Mouse (Mus musculus) liver, embryonic 15.5 days (tissue): ENCODE data around the gene Rpl31. TPM values are rescaled to one million over a fixed set of nuclear protein-coding genes. Genes with fewer than 3 reads are reported as not detected.

Source experiments
- ATAC-seq: fragments of 200-750 bp; cut with Nextera tagmentation; 2 replicates; pipeline ENCODE4 v1.8.0; 2017; ENCODE audit warnings: moderate number of reproducible peaks, mild to moderate bottlenecking, moderate library complexity; ENCODE audit not compliant: insufficient read depth
- H3K27ac ChIP-seq: fragments of 300-500 bp; sonication (generic); replicated peaks from 2 replicates; pipeline ENCODE4 v1.5.1; 2015; ENCODE audit warnings: mild to moderate bottlenecking, inconsistent platforms
- H3K27me3 ChIP-seq: fragments of 300-500 bp; sonication (generic); 2 replicates; pipeline ENCODE4 v1.6.1; 2015; ENCODE audit warnings: mild to moderate bottlenecking, inconsistent platforms
- H3K36me3 ChIP-seq: fragments of 300-500 bp; sonication (generic); replicated peaks from 2 replicates; pipeline ENCODE4 v1.6.1; 2015; ENCODE audit warnings: moderate library complexity, mild to moderate bottlenecking, inconsistent platforms
- H3K4me1 ChIP-seq: fragments of 300-500 bp; sonication (generic); replicated peaks from 2 replicates; pipeline ENCODE4 v1.6.1; 2015; ENCODE audit warnings: inconsistent platforms
- H3K4me2 ChIP-seq: fragments of 300-500 bp; sonication (generic); 2 replicates; pipeline ENCODE4 v1.6.1; 2015; ENCODE audit warnings: moderate library complexity, mild to moderate bottlenecking, inconsistent platforms
- H3K4me3 ChIP-seq: fragments of 300-500 bp; sonication (generic); replicated peaks from 2 replicates; pipeline ENCODE4 v1.5.1; 2015; ENCODE audit warnings: mild to moderate bottlenecking, inconsistent platforms
- H3K9ac ChIP-seq: fragments of 300-500 bp; sonication (generic); 2 replicates; pipeline ENCODE4 v1.6.1; 2015; ENCODE audit warnings: moderate library complexity, mild to moderate bottlenecking, inconsistent platforms
- H3K9me3 ChIP-seq: fragments of 300-500 bp; sonication (generic); replicated peaks from 2 replicates; pipeline ENCODE4 v1.6.1; 2016; ENCODE audit warnings: inconsistent platforms
- WGBS: fragments of 180-500 bp; shearing (Covaris S2); methylation state at CpG from one replicate; pipeline ENCODE4 v1.1.7; 2015; ENCODE audit warnings: mixed read lengths; ENCODE audit not compliant: insufficient replicate concordance; 5-methylcytosine and 5-hydroxymethylcytosine counted together
- polyA plus RNA-seq: library from polyadenylated mRNA; unstranded; fragments of >200 nt; fragmentation: Nextera tagmentation; extraction: Ambion mirVana; gene quantifications from 2 replicates; pipeline ENCODE4 v1.2.1, GENCODE M21; 2015

Gene Rpl31
- polyA plus RNA-seq, 1 experiment from 2014 or later: 288 TPM

DNA sequence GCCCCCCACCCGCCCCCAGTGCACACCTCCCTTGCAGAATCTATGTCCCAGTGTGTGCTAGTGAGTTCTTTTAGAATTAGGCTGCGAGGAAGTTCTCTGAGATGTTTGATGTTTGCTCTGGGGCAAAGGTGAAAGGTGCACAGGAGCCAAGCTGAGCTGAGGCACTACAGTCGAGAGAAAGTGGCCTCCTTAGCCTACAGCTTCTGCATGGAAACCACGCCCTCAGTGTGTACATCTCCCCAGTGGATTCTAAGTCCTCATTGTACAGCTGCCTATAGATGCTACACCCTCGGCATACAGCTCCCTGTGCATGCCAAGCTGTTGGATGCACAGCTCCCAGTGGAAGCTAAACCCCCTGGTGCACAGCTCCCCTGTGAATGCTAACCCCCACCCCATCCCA lies 28.2 kb upstream of the Rpl31 start:
- no peak for ATAC-seq
- Histone ChIP-seq H3K27ac (no peak overlapping the region), H3K9me3 (no peaks in the 10 kb centered on the region), H3K36me3 (no peaks in the 10 kb centered on the region), H3K9ac (no peak overlapping the region), H3K4me2 (no peak overlapping the region), H3K4me1 (no peaks in the 10 kb centered on the region), H3K27me3 (peaks cover 24% of the 10 kb centered on the region), H3K4me3 (no peak overlapping the region)
- 42% methylated on average over 5 of the region's 5 CpGs for WGBS

DNA sequence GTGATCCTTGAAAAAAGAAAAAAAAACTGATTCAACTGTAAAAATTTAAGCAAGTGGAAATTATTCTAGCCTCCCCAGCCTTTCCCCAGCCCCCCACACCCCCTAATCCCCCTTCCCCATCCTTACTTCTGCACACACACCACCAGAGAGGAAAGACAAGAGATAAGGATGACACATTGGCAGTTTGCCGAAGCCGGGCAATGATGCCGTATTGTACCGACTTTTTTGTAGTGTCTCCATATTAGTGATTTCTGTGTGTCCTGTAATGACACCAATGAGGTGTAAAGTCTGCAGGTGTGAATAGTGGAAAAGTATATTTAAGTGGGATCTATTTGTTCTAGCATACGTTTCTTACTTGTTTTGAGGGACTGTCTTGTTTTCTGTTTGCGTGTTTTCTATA lies 27.5 kb upstream of the Rpl31 start:
- H3K9me3 ChIP-seq: no peaks in the 10 kb centered on the region
- H3K4me2 ChIP-seq: no peak overlapping the region
- WGBS: 55% methylated on average over 6 of the region's 6 CpGs
- no peaks in the 10 kb centered on the region for H3K4me1 ChIP-seq
- peaks cover 29% of the 10 kb centered on the region for H3K27me3 ChIP-seq
- H3K36me3 ChIP-seq: no peaks in the 10 kb centered on the region
- no peak for ATAC-seq
- no peak overlapping the region for H3K9ac ChIP-seq
- H3K27ac ChIP-seq: no peak overlapping the region
- H3K4me3 ChIP-seq: no peak overlapping the region

DNA sequence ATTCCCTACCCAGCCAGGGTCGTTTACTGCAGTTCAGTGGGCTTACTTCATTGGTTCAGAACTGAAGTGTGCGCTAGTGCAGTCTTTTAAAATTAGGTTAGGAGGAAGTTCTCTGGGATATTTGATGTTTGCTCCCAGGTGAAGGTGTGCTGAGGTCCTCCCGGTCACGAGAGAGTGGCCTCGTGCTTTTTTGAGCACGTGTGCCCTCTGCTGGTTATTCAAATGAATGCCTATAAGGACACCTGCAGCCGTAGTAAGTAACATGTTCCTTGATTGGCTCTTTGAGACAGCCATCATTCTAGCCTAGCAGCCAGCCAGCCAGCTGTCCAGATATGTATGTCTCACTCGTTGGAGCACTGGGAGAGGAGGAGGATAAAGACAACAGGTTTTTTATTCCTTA lies 27.0 kb upstream of the Rpl31 start:
- Histone ChIP-seq H3K4me3 (no peak overlapping the region), H3K27me3 (peaks cover 29% of the 10 kb centered on the region), H3K36me3 (no peaks in the 10 kb centered on the region), H3K27ac (no peak overlapping the region), H3K4me2 (no peak overlapping the region), H3K4me1 (no peaks in the 10 kb centered on the region), H3K9me3 (no peaks in the 10 kb centered on the region), H3K9ac (no peak overlapping the region)
- no peak for ATAC-seq
- 13% methylated on average over 8 of the region's 8 CpGs for WGBS

DNA sequence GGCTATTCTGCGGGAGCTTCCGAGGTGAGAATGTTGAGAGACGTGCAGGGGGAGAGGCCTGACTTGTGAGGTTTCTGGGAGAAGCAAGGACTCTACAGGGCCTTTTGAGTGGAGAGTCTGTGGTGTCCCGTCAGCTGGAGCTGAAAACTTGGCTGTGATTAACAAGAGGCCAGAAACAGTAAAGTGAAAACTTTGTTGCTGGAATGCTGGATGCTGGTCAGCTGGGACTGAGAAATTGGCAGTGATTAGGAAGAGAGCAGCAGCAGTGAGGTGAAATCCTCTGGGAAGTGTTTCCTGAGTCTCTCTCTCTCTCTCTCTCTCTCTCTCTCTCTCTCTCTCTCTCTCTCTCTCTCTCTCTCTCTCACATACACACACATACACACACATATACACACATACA lies 25.8 kb upstream of the Rpl31 start:
- H3K4me3 ChIP-seq: no peak overlapping the region
- H3K9ac ChIP-seq: no peak overlapping the region
- no peaks in the 10 kb centered on the region for H3K36me3 ChIP-seq
- peaks cover 20% of the 10 kb centered on the region; the same call in 1 of the 2 replicates for H3K27me3 ChIP-seq
- no peak overlapping the region for H3K4me2 ChIP-seq
- ATAC-seq: no peak
- H3K4me1 ChIP-seq: no peaks in the 10 kb centered on the region
- no peaks in the 10 kb centered on the region for H3K9me3 ChIP-seq
- 67% methylated on average over 4 of the region's 4 CpGs for WGBS
- no peak overlapping the region for H3K27ac ChIP-seq

DNA sequence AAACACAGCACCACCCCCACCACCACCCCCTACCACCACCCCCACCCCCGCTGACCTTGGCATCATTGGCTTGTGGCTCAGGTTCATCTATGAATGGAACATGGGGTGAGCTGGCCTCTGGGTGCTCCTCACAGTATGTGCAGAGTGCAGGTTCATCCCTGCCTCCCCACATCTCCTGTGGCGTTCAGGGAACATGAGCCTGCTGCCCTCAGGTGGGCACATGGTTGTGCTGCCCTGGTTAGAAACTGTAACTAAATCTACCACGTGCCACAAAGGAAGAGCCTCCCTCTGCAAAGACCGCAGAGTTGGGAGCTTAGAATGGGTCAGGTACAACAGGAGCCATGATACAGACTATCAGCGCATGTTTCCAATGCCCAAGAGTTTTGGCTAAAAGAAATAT lies 24.4 kb upstream of the Rpl31 start:
- Histone ChIP-seq H3K4me1 (no peaks in the 10 kb centered on the region), H3K36me3 (no peaks in the 10 kb centered on the region), H3K9me3 (no peaks in the 10 kb centered on the region), H3K27ac (no peak overlapping the region), H3K4me2 (no peak overlapping the region), H3K27me3 (peaks cover 20% of the 10 kb centered on the region; the same call in 1 of the 2 replicates), H3K9ac (no peak overlapping the region), H3K4me3 (no peak overlapping the region)
- ATAC-seq: no peak
- 63% methylated on average over 5 of the region's 5 CpGs for WGBS

DNA sequence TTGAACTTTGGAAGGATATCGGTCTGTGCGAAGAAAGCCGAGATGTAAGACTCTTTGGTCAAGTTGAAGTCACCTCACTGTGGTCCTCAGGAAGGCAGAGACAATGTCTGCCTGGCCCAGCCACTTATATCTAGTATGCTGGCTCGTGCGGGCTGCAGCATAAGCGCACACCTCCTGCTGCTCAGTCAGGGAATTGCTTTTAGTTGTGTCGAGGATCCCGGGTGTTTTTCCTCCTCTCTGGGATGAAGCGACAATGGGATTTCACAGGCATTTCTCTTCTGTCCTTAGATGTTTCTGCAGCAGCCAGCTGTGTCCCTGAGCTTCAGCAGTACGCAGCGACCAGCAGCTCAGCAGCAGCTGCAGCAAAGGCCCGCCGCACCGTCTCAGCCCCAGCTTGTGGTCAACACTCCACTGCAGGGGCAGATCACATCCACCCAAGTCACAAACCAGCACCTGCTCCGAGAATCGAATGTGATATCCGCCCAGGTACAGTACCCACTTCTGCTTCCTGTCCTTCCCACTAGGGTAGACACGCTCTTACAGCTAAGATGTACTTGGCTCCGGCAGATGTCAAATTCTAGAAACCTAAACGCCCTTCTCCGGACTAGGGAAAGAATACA lies 22.6 kb upstream of the Rpl31 start:
- H3K27ac ChIP-seq: no peak overlapping the region
- no peak overlapping the region for H3K4me2 ChIP-seq
- WGBS: 57% methylated on average over 21 of the region's 21 CpGs
- no peaks in the 10 kb centered on the region for H3K9me3 ChIP-seq
- H3K4me3 ChIP-seq: no peak overlapping the region
- no peaks in the 10 kb centered on the region for H3K36me3 ChIP-seq
- no peak overlapping the region for H3K9ac ChIP-seq
- no peaks in the 10 kb centered on the region for H3K4me1 ChIP-seq
- ATAC-seq: no peak
- 0 out of 2 replicates have a peak, but pooled peaks cover 15% of the 10 kb centered on the region for H3K27me3 ChIP-seq

DNA sequence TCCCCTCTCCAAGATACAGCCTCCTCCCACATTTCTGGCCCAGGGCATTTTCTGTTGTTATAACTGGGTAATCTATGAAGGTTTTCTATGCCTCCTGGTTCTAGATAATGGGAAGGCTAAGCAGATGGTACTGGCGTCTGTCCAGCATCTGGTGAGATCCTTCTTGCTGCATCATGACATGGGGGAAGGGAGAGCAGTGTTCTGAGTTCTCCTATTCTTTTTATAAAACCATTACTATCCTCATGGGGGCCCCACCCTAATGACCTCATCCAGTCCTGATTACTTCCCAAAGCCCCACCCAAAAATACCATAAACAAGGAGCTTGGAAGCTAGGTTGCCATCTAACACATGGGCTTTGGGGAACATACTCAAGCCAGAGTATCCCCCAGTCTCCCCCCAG lies 18.6 kb upstream of the Rpl31 start:
- H3K4me2 ChIP-seq: no peak overlapping the region
- H3K4me1 ChIP-seq: no peaks in the 10 kb centered on the region
- no peak overlapping the region for H3K9ac ChIP-seq
- H3K9me3 ChIP-seq: no peaks in the 10 kb centered on the region
- H3K4me3 ChIP-seq: no peak overlapping the region
- H3K27me3 ChIP-seq: 0 out of 2 replicates have a peak, but pooled peaks cover 15% of the 10 kb centered on the region
- WGBS: 60% methylated on average over 1 of the region's 1 CpGs
- H3K36me3 ChIP-seq: no peaks in the 10 kb centered on the region
- no peak for ATAC-seq
- no peak overlapping the region for H3K27ac ChIP-seq

DNA sequence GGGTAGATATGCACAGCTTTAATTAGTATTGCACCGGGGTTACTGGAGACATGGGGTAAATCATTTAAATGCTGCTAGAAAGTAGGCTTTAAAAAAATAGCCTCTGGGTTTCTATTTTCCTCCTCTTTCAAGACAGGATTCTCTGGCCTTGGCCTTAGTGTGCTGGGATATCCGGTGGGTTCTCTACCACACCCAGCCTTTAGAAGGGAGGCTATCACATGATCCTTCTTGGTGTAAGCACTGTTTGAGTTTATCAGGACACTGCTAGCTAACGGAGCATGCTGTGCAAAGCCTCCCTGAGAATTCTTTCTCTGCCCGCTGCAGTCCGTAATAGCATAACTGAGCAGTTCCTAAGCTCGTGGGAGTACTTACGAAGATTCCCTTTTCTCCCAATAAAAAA lies 18.2 kb upstream of the Rpl31 start:
- no peaks in the 10 kb centered on the region for H3K9me3 ChIP-seq
- no peak overlapping the region for H3K4me2 ChIP-seq
- H3K27me3 ChIP-seq: 0 out of 2 replicates have a peak, but pooled peaks cover 15% of the 10 kb centered on the region
- no peak overlapping the region for H3K27ac ChIP-seq
- WGBS: 69% methylated on average over 7 of the region's 7 CpGs
- H3K4me1 ChIP-seq: no peaks in the 10 kb centered on the region
- no peaks in the 10 kb centered on the region for H3K36me3 ChIP-seq
- no peak for ATAC-seq
- no peak overlapping the region for H3K4me3 ChIP-seq
- H3K9ac ChIP-seq: no peak overlapping the region

DNA sequence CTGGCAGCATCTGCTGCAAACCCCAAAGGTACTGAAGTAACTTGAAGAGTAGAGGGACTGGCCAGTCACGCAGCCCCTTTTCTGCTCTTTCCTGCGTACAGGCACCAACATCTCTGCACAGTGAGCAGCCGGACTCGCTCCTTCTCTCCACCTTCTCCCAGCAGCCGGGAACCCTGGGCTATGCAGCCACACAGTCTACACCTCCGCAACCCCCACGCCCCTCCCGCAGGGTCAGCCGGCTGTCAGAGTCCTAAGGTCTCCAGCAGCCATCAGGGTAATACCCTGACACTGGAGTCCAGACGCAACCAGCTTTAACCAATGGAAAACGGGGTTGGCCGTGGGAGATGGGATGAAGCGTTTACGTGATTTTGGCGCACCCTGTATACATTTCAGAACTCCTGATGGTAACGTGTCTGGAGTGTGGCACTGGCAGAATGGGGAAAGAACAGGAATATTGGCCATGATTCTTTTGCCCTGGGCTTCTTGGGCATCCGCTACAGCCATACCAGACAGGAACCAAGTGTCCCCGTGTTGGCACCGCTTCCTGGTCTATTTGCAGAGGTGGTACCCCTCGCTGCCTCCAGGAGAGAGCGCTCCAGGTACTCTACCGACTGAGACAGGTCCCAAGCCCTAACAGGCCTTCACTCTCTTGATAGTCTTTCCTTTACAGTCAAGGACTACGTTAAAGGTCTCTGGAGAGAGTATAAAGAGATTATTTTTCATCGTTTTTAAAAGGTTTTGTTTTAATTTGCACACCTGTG lies 5.7 kb upstream of the Rpl31 start:
- Histone ChIP-seq H3K9ac (no peak overlapping the region), H3K4me3 (no peak overlapping the region), H3K27ac (no peak overlapping the region)

DNA sequence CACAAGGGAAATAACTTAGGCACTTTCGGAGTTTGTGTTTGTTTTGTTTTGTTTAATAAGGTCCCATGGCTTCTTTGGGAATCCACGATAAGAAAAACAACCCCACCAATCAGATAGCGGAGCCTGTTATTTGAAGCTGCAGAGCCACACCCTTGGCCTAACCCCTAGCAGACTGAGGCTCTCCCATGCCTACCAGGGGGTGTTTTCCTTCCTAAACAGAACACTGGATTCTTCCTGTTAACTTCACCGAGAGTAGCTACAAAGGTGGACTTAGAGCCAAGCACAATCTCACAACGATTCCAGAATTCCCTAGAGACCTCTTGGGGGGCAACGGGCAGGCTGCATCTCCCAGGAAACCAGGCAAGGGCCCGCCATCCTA lies 5.1 kb upstream of the Rpl31 start:
- peaks cover 5% of the 10 kb centered on the region; the same call in 1 of the 2 replicates for H3K27me3 ChIP-seq
- no peaks in the 10 kb centered on the region for H3K36me3 ChIP-seq
- peak; percentile 62 for ATAC-seq
- no peak overlapping the region for H3K4me3 ChIP-seq
- H3K27ac ChIP-seq: no peak overlapping the region
- no peaks in the 10 kb centered on the region for H3K9me3 ChIP-seq
- peak overlapping the region; percentile 41 for H3K4me2 ChIP-seq
- no peak overlapping the region for H3K9ac ChIP-seq
- H3K4me1 ChIP-seq: peaks cover 28% of the 10 kb centered on the region
- WGBS: 29% methylated on average over 7 of the region's 7 CpGs

More for the DNA sequence above, 5.7 kb upstream of the Rpl31 start:
- 42% methylated on average over 24 of the region's 24 CpGs for WGBS
- ATAC-seq: peak; percentile 47
- H3K27me3 ChIP-seq: peaks cover 9% of the 10 kb centered on the region; the same call in 1 of the 2 replicates
- H3K4me2 ChIP-seq: peak overlapping the region; percentile 41
- no peaks in the 10 kb centered on the region for H3K9me3 ChIP-seq
- no peaks in the 10 kb centered on the region for H3K36me3 ChIP-seq
- H3K4me1 ChIP-seq: peaks cover 23% of the 10 kb centered on the region

DNA sequence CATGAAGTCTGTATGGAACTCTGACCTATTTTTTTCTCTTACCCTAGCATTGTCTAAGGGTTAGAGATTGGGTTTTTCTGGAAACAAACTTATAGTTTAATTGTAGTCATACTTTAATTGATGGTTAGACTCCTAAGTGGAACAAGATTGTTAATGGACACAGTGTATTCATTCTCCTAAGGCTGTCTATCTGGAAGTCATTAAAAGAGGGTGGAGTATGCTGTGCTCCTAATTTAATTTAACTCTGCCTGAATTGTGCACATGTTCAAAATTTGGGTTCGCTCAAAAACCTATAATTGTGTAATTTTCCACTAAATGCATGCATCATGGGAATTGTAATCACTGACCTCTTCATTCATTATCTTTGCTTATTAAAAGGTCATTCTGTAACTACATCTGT lies 2.1 kb upstream of the Rpl31 start:
- Histone ChIP-seq H3K36me3 (peaks cover 17% of the 10 kb centered on the region), H3K4me3 (no peak overlapping the region), H3K27me3 (peaks cover 4% of the 10 kb centered on the region; the same call in 1 of the 2 replicates), H3K9ac (no peak overlapping the region), H3K4me2 (no peak overlapping the region), H3K27ac (no peak overlapping the region), H3K4me1 (peaks cover 47% of the 10 kb centered on the region), H3K9me3 (no peaks in the 10 kb centered on the region)
- ATAC-seq: no peak
- WGBS: 69% methylated on average over 1 of the region's 1 CpGs
